Comparison of ENCODE assay signal across 8 mouse cellular contexts in the genomic region with DNA sequence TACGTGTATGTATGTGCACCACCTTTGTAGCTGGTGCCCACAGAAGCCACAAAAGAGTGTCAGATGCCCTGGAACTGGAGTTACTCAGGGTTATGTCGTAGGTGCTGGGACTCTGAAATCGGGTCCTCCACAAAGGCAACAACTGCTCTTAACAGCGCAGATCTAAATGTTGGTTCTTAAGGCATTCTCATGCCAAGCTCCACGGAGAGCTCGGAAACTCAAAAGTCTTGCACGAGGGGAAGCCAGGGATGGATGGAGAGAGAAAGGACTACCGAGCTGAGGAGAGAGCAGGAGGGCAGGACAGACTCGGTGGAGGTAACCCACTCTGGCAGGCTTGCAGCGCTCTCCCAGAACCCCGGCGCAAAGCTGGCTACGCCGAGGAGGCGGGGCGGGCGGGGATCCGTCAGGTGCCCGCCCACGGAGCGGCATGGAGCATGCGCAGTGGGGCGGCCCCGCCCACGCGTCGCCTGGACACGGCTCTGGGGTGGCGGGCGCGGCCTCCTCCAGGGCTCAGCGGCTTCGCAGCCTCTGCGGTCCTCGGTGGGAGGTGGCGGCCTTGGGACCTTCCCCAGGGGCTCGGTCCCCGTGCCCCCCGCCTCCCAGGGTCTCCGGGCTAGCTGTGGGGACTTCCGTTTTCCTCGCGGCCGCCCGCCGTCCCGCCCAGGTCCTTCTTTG. TPM values are rescaled to one million over a fixed set of nuclear protein-coding genes. Genes with fewer than 3 reads are reported as not detected.
DNase-seq lines count a peak whose midpoint lies in the region; ATAC-seq lines count a peak whose summit lies in the region.

A gene (plus strand): TSS at position 516 of the 675 bp plus-strand sequence.

- 0 out of 2 replicates have a peak, but pooled peaks cover 2% of the 10 kb centered on the region for H3K4me1 ChIP-seq in hindbrain, embryonic 11.5 days (replicated peaks; ENCODE audit: control insufficient read depth, insufficient read depth, low read length)

- DNase-seq in MEL-GATA-1-ER (ENCODE audit: extremely low read depth, low read depth) = peak; percentile 75
- DNase-seq in cerebellum, adult 8-10 months = peak; percentile 93
- peak; percentile 98 for DNase-seq in hindbrain, embryonic 11.5 days (ENCODE audit: low spot score)
- DNase-seq in layer of hippocampus, postnatal 10 days (ENCODE audit: low spot score in 2 of 2) = peak; percentile 93 to 97
- peak; percentile 94 for DNase-seq in lung, postnatal 10 days
- DNase-seq in ovary, postnatal 36 days (ENCODE audit: low spot score) = peak; percentile 95
- peak; percentile 95 for DNase-seq in thymus, postnatal 25 days

- peak within 1 kb of the TSS; percentile 75 for H3K27ac ChIP-seq in hindbrain, embryonic 11.5 days (ENCODE audit: low read depth, low read length)

- no peaks in the 10 kb centered on the region for H3K27me3 ChIP-seq in hindbrain, embryonic 11.5 days (ENCODE audit: control insufficient read depth, insufficient read depth, low read length)

- 1% methylated on average over 38 of the region's 47 CpGs for WGBS in hindbrain, embryonic 11.5 days

- H3K4me2 ChIP-seq in hindbrain, embryonic 11.5 days (replicated peaks; ENCODE audit: low read depth, low read length) = peak within 1 kb of the TSS; percentile 59

- no peaks in the 10 kb centered on the region for H3K36me3 ChIP-seq in hindbrain, embryonic 11.5 days (ENCODE audit: control insufficient read depth, insufficient read depth, low read length)

- peak; percentile 96 for ATAC-seq in frontal cortex, adult (ENCODE audit: low TSS enrichment)
- peak; percentile 99 for ATAC-seq in hindbrain, embryonic 11.5 days (ENCODE audit: low FRiP score)

- H3K9me3 ChIP-seq in hindbrain, embryonic 11.5 days (ENCODE audit: control insufficient read depth, low read length) = no peaks in the 10 kb centered on the region

- H3K9ac ChIP-seq in hindbrain, embryonic 11.5 days (ENCODE audit: low read depth, low read length) = peak within 1 kb of the TSS; percentile 80

- peak within 1 kb of the TSS; percentile 58 for H3K4me3 ChIP-seq in hindbrain, embryonic 11.5 days (ENCODE audit: low read depth, low read length)

RNA-seq across cellular contexts. Expression of the gene that starts here (rescaled TPM):
- 15.1 and 26.6 TPM in 2 replicates for polyA plus RNA-seq in hindbrain, embryonic 11.5 days (2014; fragmentation: Nextera tagmentation; extraction: Ambion mirVana)
- 10 to 100 TPM; 30.6 to 39.8 TPM for total RNA-seq in layer of hippocampus, postnatal 10 days (2021)

Comparison
In these comparisons a context has a peak if more than half of its experiments do, and no peak if none do; other contexts are left out.
1. Peak in every context shown above with its lines: DNase-seq, ATAC-seq, H3K4me3 ChIP-seq and H3K27ac ChIP-seq.